Mouse (Mus musculus) frontal cortex, adult (tissue): ENCODE results near the gene F2rl3.

Experiments
- ATAC-seq: cut with Nextera tagmentation; 2 replicates; pipeline ENCODE4 v1.9.2; 2017; ENCODE audit warnings: mild to moderate bottlenecking, moderate library complexity, mixed read lengths; ENCODE audit not compliant: low TSS enrichment

Gene F2rl3

GRCm38 (mm10) chr8:72765696-72766095, 4.0 kb downstream of the F2rl3 start:
- ATAC-seq = no peak

GRCm38 (mm10) chr8:72766777-72767176, 5.1 kb downstream of the F2rl3 start:
- no peak for ATAC-seq

GRCm38 (mm10) chr8:72777797-72778196, 16.1 kb downstream of the F2rl3 start:
- no peak for ATAC-seq

DNA sequence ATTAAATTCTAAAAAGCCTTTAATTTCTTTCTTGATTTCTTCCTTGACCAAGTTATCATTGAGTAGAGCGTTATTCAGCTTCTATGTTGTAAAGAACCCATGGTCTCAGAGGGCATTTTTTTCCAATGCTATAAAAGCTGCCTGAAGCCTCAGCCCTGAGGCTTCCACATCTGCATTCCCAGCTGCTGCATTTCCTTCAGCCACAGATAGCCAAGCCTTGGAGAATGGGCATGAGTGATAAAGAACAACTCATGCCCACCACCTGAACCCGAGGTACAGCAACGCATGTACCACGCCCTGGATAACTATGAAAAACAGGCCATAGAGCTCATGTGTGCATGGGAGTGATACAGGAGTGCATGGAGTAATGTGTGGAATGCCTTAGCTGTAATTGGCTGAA, 19.0 kb downstream of the F2rl3 start:
- ATAC-seq = no peak

DNA sequence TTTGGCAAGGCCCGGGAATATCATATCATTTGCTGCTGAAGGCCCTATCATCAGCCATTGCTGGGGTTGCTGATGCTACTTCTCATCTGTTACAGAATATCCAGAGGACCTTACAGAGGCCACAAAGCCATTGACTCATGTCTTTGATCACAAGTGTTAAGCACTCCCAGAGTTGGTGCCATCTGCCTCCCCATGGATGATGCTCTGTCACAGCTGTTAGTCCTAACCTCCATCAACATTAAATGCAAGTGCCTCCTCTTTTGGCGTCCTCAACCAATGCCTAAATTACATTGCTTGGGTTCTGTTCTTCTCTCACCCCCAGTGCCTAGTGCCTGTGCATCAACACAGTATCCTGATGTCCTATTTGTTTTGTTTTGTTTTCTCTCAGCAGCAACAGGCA, 39.9 kb downstream of the F2rl3 start:
- no peak for ATAC-seq

DNA sequence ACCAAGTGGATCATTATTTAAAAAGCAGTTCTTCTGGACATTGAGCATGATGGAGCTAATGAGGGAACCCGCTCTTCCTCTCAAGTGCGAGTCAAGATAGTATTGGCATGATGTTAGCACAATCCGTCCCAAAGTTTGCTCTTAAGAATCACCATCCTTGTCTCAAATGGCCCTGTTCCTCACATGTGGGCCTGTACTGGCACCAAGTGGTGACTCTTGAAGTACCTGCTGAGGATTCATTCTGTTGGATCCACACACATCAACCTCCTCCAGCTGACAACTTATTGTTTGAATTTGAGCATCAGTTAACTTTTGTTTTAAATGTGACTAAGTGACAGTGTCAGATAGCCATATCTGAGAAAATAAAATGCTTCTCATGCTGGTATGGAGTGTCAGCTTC, 51.0 kb downstream of the F2rl3 start:
- ATAC-seq = no peak
